ENCODE assay signal across 7 mouse cellular contexts in the genomic region with DNA sequence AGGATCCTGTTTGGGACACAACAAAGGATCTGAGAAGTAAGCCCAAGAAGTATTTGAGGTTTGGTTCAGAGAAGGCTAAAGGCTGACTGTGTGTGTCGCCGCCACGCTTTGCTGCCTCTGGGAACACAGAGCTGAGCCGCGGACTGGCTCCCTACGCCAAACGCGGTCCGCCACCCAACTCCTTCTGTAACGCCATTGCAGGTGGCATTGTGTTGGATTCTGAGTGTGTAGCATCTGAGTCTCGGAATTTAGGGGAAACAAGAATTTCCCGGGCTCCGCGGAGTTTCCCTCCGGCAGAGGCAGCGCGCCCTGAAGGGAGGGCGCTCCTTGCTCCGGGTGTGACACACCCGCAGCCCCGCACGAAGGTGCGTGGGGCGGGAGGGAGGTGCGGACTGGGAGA. TPM values are rescaled to one million over a fixed set of nuclear protein-coding genes. Genes with fewer than 3 reads are reported as not detected.
DNase-seq lines count a peak whose midpoint lies in the region; ATAC-seq and TF ChIP-seq lines count a peak whose summit lies in the region.

No protein-coding gene starts in this region.

- DNase-seq in lung, postnatal 25 days (ENCODE audit: low spot score), result no peak
- no peak for DNase-seq in spleen, postnatal 4 days (ENCODE audit: low spot score in 2 of 2)
- no peak for DNase-seq in yolk sac, embryonic 10.5 days (ENCODE audit: low spot score)

- ATAC-seq in lung, embryonic 16.5 days (ENCODE audit: low read depth), result no peak
- ATAC-seq in hindbrain, embryonic 16.5 days, result 0 out of 2 replicates have a peak, but pooled peaks have one; percentile 0
- ATAC-seq in midbrain, embryonic 16.5 days, result no peak

- H3K9me3 ChIP-seq in lung, embryonic 16.5 days (ENCODE audit: control insufficient read depth, low read length), result no peaks in the 10 kb centered on the region
- no peaks in the 10 kb centered on the region for H3K9me3 ChIP-seq in hindbrain, embryonic 16.5 days (ENCODE audit: control insufficient read depth, low read length)
- H3K9me3 ChIP-seq in midbrain, embryonic 16.5 days (replicated peaks; ENCODE audit: control insufficient read depth, low read length, poor library complexity, severe bottlenecking), result no peaks in the 10 kb centered on the region

- H3K27me3 ChIP-seq in lung, embryonic 16.5 days (ENCODE audit: control insufficient read depth, insufficient read depth, low read depth, low read length), result no peaks in the 10 kb centered on the region; the same call in 1 of the 2 replicates
- no peaks in the 10 kb centered on the region; the same call in 1 of the 2 replicates for H3K27me3 ChIP-seq in hindbrain, embryonic 16.5 days (replicated peaks; ENCODE audit: control insufficient read depth, insufficient read depth, low read length)
- H3K27me3 ChIP-seq in midbrain, embryonic 16.5 days (ENCODE audit: control insufficient read depth, insufficient read depth, low read depth, low read length), result no peaks in the 10 kb centered on the region

- H3K4me2 ChIP-seq in lung, embryonic 16.5 days (ENCODE audit: low read depth, low read length), result peak overlapping the region; percentile 87
- H3K4me2 ChIP-seq in hindbrain, embryonic 16.5 days (ENCODE audit: low read length), result peak overlapping the region; percentile 98
- H3K4me2 ChIP-seq in midbrain, embryonic 16.5 days (ENCODE audit: low read length), result peak overlapping the region; percentile 98

- peaks cover 30% of the 10 kb centered on the region for H3K4me1 ChIP-seq in lung, embryonic 16.5 days (replicated peaks; ENCODE audit: control insufficient read depth, insufficient read depth, low read length)
- no peaks in the 10 kb centered on the region for H3K4me1 ChIP-seq in embryonic fibroblast, embryonic 13.5 days (ENCODE audit: control insufficient read depth, insufficient read depth, low read length)
- peaks cover 15% of the 10 kb centered on the region for H3K4me1 ChIP-seq in hindbrain, embryonic 16.5 days (ENCODE audit: control insufficient read depth, insufficient read depth, low read depth, low read length)
- H3K4me1 ChIP-seq in midbrain, embryonic 16.5 days (ENCODE audit: control insufficient read depth, insufficient read depth, low read length), result peaks cover 13% of the 10 kb centered on the region

- no peak for TF ChIP-seq CTCF in embryonic fibroblast, embryonic 13.5 days (IDR thresholded peaks at IDR 0.05; ENCODE audit: borderline replicate concordance, insufficient read depth, low read length)

- peak overlapping the region; percentile 75 for H3K4me3 ChIP-seq in lung, embryonic 16.5 days (ENCODE audit: low read length)
- peak overlapping the region; percentile 61 for H3K4me3 ChIP-seq in embryonic fibroblast, embryonic 13.5 days (ENCODE audit: insufficient read depth, low read length)
- peak overlapping the region; percentile 65 for H3K4me3 ChIP-seq in hindbrain, embryonic 16.5 days (ENCODE audit: low read length)
- peak overlapping the region; percentile 53 for H3K4me3 ChIP-seq in midbrain, embryonic 16.5 days (ENCODE audit: low read depth, low read length)

- no peak for TF ChIP-seq POLR2A in embryonic fibroblast, embryonic 13.5 days (IDR thresholded peaks at IDR 0.05; ENCODE audit: low read depth, low read length)

- H3K36me3 ChIP-seq in lung, embryonic 16.5 days (ENCODE audit: control insufficient read depth, insufficient read depth, low read length), result no peaks in the 10 kb centered on the region
- no peaks in the 10 kb centered on the region for H3K36me3 ChIP-seq in hindbrain, embryonic 16.5 days (ENCODE audit: control insufficient read depth, insufficient read depth, low read length)
- no peaks in the 10 kb centered on the region for H3K36me3 ChIP-seq in midbrain, embryonic 16.5 days (ENCODE audit: control insufficient read depth, insufficient read depth, low read length)

- peak overlapping the region; percentile 76 for H3K27ac ChIP-seq in lung, embryonic 16.5 days (ENCODE audit: low read length)
- no peak overlapping the region for H3K27ac ChIP-seq in embryonic fibroblast, embryonic 13.5 days (ENCODE audit: insufficient read depth, low read length)
- peak overlapping the region; percentile 86 for H3K27ac ChIP-seq in hindbrain, embryonic 16.5 days (ENCODE audit: low read depth, low read length)
- peak overlapping the region; percentile 85 for H3K27ac ChIP-seq in midbrain, embryonic 16.5 days (ENCODE audit: low read length)

- WGBS in lung, embryonic 16.5 days, result under 1% methylated on average over 25 of the region's 25 CpGs
- under 1% methylated on average over 25 of the region's 25 CpGs for WGBS in hindbrain, embryonic 16.5 days
- under 1% methylated on average over 24 of the region's 25 CpGs for WGBS in midbrain, embryonic 16.5 days

- H3K9ac ChIP-seq in lung, embryonic 16.5 days (ENCODE audit: low read length), result peak overlapping the region; percentile 81
- peak overlapping the region; percentile 88 for H3K9ac ChIP-seq in hindbrain, embryonic 16.5 days (ENCODE audit: low read depth, low read length)
- peak overlapping the region; percentile 76 for H3K9ac ChIP-seq in midbrain, embryonic 16.5 days (ENCODE audit: low read depth, low read length)

RNA-seq across cellular contexts. Expression of a gene that starts 0.3 kb away (rescaled TPM):
- 11.6 and 13.3 TPM in 2 replicates for polyA plus RNA-seq in lung, embryonic 16.5 days (2015; fragmentation: Nextera tagmentation; extraction: Ambion mirVana)
- 37.2 and 74.9 TPM in 2 replicates for polyA plus RNA-seq in embryonic fibroblast, embryonic 13.5 days (2011; ENCODE audit: insufficient read length, low read depth, missing spikeins)
- 22.7 and 31.5 TPM in 2 replicates for polyA plus RNA-seq in hindbrain, embryonic 16.5 days (2015; fragmentation: Nextera tagmentation; extraction: Ambion mirVana)
- polyA plus RNA-seq in midbrain, embryonic 16.5 days (2015; fragmentation: Nextera tagmentation; extraction: Ambion mirVana), result 23.4 and 33.3 TPM in 2 replicates
